Mouse (Mus musculus) testis, adult 2 months (tissue): Measurements from ENCODE around the gene Lgals4.
A peak's percentile ranks its signal among the peaks of the same experiment; 100 is the strongest.

Experiments
- CTCF ChIP-seq: fragments of 200-500 bp; IDR thresholded peaks from 2 replicates; pipeline ENCODE4 v1.5.1; 2012; ENCODE audit warnings: low read depth, mild to moderate bottlenecking, inconsistent platforms, low read length, moderate library complexity; ENCODE audit not compliant: control insufficient read depth, insufficient read depth, insufficient replicate concordance
- POLR2A ChIP-seq: fragments of 200-500 bp; IDR thresholded peaks from 2 replicates; pipeline ENCODE4 v1.6.1; 2012; ENCODE audit warnings: low read depth, mild to moderate bottlenecking, inconsistent platforms, low read length, moderate library complexity; ENCODE audit not compliant: control insufficient read depth

- TF ChIP-seq CTCF (no peak), POLR2A (peak; percentile 13; the same call in 1 of the 2 replicates)
Measured at GRCm38 (mm10) chr7:28808221-28808941, 25.3 kb upstream of the Lgals4 start, which contains the start of gene Hnrnpl.
